Comparison of ENCODE assay signal across 39 mouse cellular contexts in the genomic region with DNA sequence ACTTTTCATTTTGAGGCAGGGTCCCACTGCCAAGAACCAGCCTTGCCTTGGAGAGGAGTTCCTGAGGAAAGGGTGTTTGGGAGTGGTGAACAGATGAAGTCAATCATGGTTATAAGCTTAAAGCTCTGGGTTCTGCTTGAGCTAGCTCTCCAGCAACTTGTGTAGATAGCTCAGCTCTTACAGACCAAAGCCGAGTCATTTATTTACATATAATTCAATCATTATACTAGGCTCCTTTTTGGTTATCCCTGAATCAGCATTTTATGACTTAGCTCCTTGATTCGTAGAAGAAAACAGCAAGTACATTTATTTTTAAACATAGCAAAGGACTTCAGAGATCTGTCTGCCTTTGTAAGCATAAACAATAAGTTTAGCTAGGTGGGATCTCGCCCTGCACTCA. TPM values are rescaled to one million over a fixed set of nuclear protein-coding genes. Genes with fewer than 3 reads are reported as not detected.
"Had no signal": no experiment of that assay in that cellular context is flagged by ENCODE, and none has a peak within 500 bp of the region (broad histone marks: within the 10 kb centered on the region; RNA-seq: fewer than 3 reads in every experiment).

No protein-coding gene starts in this region.

- H3K9ac ChIP-seq: heart, embryonic 13.5 days; heart, embryonic 15.5 days; hindbrain, embryonic 13.5 days; hindbrain, embryonic 15.5 days; limb, embryonic 13.5 days; limb, embryonic 15.5 days; liver, embryonic 12.5 days; liver, embryonic 14.5 days had no signal

- DNase-seq: gastrocnemius, postnatal 14 days; gastrocnemius, postnatal 36 days; heart, adult 11 months; heart, adult 2 months; heart, postnatal 14 days; heart, postnatal 36 days; kidney, adult 11 months; kidney, postnatal 25 days; layer of hippocampus, adult 9-11 months; layer of hippocampus, postnatal 36 days; left cerebral cortex, postnatal 4 days had no signal

- H3K4me1 ChIP-seq: heart, embryonic 13.5 days; heart, embryonic 15.5 days; hindbrain, embryonic 13.5 days; hindbrain, embryonic 15.5 days; limb, embryonic 13.5 days; limb, embryonic 15.5 days; liver, embryonic 12.5 days had no signal

- H3K36me3 ChIP-seq: heart, embryonic 13.5 days; heart, embryonic 15.5 days; hindbrain, embryonic 13.5 days; hindbrain, embryonic 15.5 days; limb, embryonic 13.5 days; limb, embryonic 15.5 days; liver, embryonic 12.5 days had no signal

- H3K27ac ChIP-seq: heart, adult 2 months; heart, embryonic 13.5 days; heart, embryonic 15.5 days; hindbrain, embryonic 13.5 days; hindbrain, embryonic 15.5 days; hindbrain, postnatal 0 days; limb, embryonic 13.5 days; limb, embryonic 15.5 days; liver, embryonic 12.5 days; liver, embryonic 14.5 days had no signal

- H3K4me3 ChIP-seq: heart, adult 2 months; heart, embryonic 13.5 days; heart, embryonic 15.5 days; hindbrain, embryonic 13.5 days; hindbrain, embryonic 15.5 days; limb, embryonic 13.5 days; limb, embryonic 15.5 days; liver, embryonic 12.5 days had no signal

- H3K27me3 ChIP-seq: heart, embryonic 13.5 days; heart, embryonic 15.5 days; hindbrain, embryonic 13.5 days; hindbrain, embryonic 15.5 days; limb, embryonic 13.5 days; limb, embryonic 15.5 days; liver, embryonic 12.5 days had no signal

- H3K9me3 ChIP-seq: heart, embryonic 13.5 days; heart, embryonic 15.5 days; hindbrain, embryonic 13.5 days; hindbrain, embryonic 15.5 days; limb, embryonic 13.5 days; limb, embryonic 15.5 days; liver, embryonic 12.5 days had no signal

- H3K4me2 ChIP-seq: heart, embryonic 11.5 days; heart, embryonic 13.5 days; heart, embryonic 15.5 days; hindbrain, embryonic 13.5 days; hindbrain, embryonic 15.5 days; limb, embryonic 13.5 days; limb, embryonic 15.5 days; liver, embryonic 12.5 days had no signal

RNA-seq across cellular contexts. Expression of a gene that starts 47.3 kb away (rescaled TPM):
- total RNA-seq: gastrocnemius, adult 18-20 months; gastrocnemius, adult 8-10 months; gastrocnemius, postnatal 14 days; gastrocnemius, postnatal 36 days; heart, adult 2 months; heart, postnatal 14 days; heart, postnatal 36 days; hematopoietic stem cell, adult 5-6 weeks; hindbrain, postnatal 0 days; layer of hippocampus, adult 18-20 months; layer of hippocampus, adult 8-10 months; layer of hippocampus, postnatal 14 days; layer of hippocampus, postnatal 36 days; left cerebral cortex, adult 18-20 months; left cerebral cortex, adult 8-10 months; left cerebral cortex, postnatal 10 days; left cerebral cortex, postnatal 25 days; left cerebral cortex, postnatal 4 days; liver, adult 2 months had no signal
- polyA plus RNA-seq: heart, adult 2 months; heart, embryonic 11.5 days; heart, embryonic 13.5 days; heart, embryonic 15.5 days; heart, postnatal 0 days; hindbrain, embryonic 11.5 days; hindbrain, embryonic 13.5 days; hindbrain, embryonic 15.5 days; hindbrain, postnatal 0 days; intestine, embryonic 14.5 days; kidney, embryonic 14.5 days; kidney, embryonic 16.5 days; large intestine, adult 2 months; limb, embryonic 11.5 days; limb, embryonic 13.5 days; limb, embryonic 15.5 days; liver, adult 2 months; liver, embryonic 12.5 days; liver, embryonic 14.5 days had no signal

RNA-seq across cellular contexts. Expression of a gene that starts 51.0 kb away (rescaled TPM):
- total RNA-seq: hematopoietic stem cell, adult 5-6 weeks had no signal
- polyA plus RNA-seq: heart, postnatal 0 days had no signal
